Mouse (Mus musculus) hindbrain, postnatal 0 days (tissue): ENCODE data around the gene Mycn. TPM values are rescaled to one million over a fixed set of nuclear protein-coding genes. Genes with fewer than 3 reads are reported as not detected.

ENCODE experiments used
- ATAC-seq: fragments of 200-750 bp; cut with Nextera tagmentation; 2 replicates; pipeline ENCODE4 v1.8.0; 2017; ENCODE audit warnings: mild to moderate bottlenecking, moderate TSS enrichment, moderate library complexity
- DNase-seq: peaks from one replicate; pipeline ENCODE4 v3.0.0-alpha.2; 2015; ENCODE audit warnings: low spot score
- H3K27ac ChIP-seq: fragments of 300-500 bp; sonication (generic); 2 replicates; pipeline ENCODE4 v1.5.1; 2014; ENCODE audit warnings: mild to moderate bottlenecking
- H3K27me3 ChIP-seq: fragments of 300-500 bp; sonication (generic); 2 replicates; pipeline ENCODE4 v1.6.1; 2014; ENCODE audit warnings: low read length, mixed read lengths; ENCODE audit not compliant: insufficient read depth
- H3K36me3 ChIP-seq: fragments of 300-500 bp; sonication (generic); 2 replicates; pipeline ENCODE4 v1.6.1; 2014; ENCODE audit warnings: low read length, mixed read lengths; ENCODE audit not compliant: insufficient read depth
- H3K4me1 ChIP-seq: fragments of 300-500 bp; sonication (generic); 2 replicates; pipeline ENCODE4 v1.6.1; 2014; ENCODE audit warnings: antibody characterized with exemption, low read length, mixed read lengths; ENCODE audit not compliant: insufficient read depth
- H3K4me2 ChIP-seq: fragments of 300-500 bp; sonication (generic); 2 replicates; pipeline ENCODE4 v1.6.1; 2014; ENCODE audit warnings: low read depth, mild to moderate bottlenecking, low read length, moderate library complexity, mixed read lengths
- H3K4me3 ChIP-seq: fragments of 300-500 bp; sonication (generic); 2 replicates; pipeline ENCODE4 v1.5.1; 2014; ENCODE audit warnings: low read length
- H3K9ac ChIP-seq: fragments of 300-500 bp; sonication (generic); replicated peaks from 2 replicates; pipeline ENCODE4 v1.6.1; 2014; ENCODE audit warnings: mild to moderate bottlenecking, low read length, moderate library complexity, mixed read lengths
- H3K9me3 ChIP-seq: fragments of 300-500 bp; sonication (generic); 2 replicates; pipeline ENCODE4 v1.6.1; 2016; ENCODE audit warnings: low read length, mixed read lengths
- CTCF ChIP-seq: IDR thresholded peaks from 2 replicates; pipeline ENCODE4 v1.5.1; 2016; ENCODE audit warnings: antibody characterized with exemption, control low read depth, low read depth
- WGBS: fragments of 180-500 bp; shearing (Covaris S2); extraction: QIAGEN DNeasy Blood & Tissue Kit; methylation state at CpG from one replicate; pipeline ENCODE4 v1.1.7; 2014; 5-methylcytosine and 5-hydroxymethylcytosine counted together
- polyA plus RNA-seq: library from polyadenylated mRNA; unstranded; fragments of >200 nt; fragmentation: Nextera tagmentation; extraction: Ambion mirVana; gene quantifications from 2 replicates; pipeline ENCODE4 v1.2.1, GENCODE M21; 2015
- total RNA-seq: library from RNA; depleted of rRNA; stranded (reverse); fragments of >200 nt; gene quantifications from 2 replicates; pipeline ENCODE4 v1.2.3, GENCODE M21; 2014

The Mycn gene
- total and polyA plus RNA-seq, 2 experiments from 2014 or later: 40.0 to 51.2 TPM

DNA sequence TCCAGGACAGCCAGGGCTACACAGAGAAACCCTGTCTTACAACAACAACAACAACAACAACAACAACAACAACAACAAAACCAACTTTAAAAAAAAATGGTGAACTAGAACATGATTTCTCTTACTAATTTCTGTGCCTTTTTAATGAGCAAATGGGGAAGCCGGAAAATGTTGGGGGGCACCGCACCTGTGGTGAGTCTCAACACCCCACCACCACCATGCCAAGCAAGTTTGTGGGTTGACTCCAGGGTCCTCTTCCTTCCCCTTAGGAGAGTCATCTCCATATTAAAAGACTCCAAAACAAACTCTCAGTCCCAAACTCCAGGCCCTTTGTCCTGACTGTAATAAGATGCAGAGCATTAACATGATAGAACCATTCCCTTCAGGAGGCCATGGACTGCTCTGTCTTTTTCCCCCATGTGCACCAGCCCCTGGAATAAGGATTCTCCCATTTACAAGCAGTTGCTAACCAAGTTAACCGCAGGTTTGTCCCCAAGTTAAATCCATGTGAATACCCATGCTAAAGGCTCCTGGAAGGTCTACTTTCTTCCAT is 14.7 kb downstream of the Mycn start:
- H3K4me2 ChIP-seq: no peak overlapping the region
- no peaks in the 10 kb centered on the region for H3K9me3 ChIP-seq
- no peak overlapping the region for H3K9ac ChIP-seq
- 0 out of 2 replicates have a peak, but pooled peaks cover 3% of the 10 kb centered on the region for H3K4me1 ChIP-seq
- no peaks in the 10 kb centered on the region for H3K27me3 ChIP-seq
- ATAC-seq: no peak
- 51% methylated on average over 3 of the region's 3 CpGs for WGBS
- DNase-seq: no peak
- no peak overlapping the region for H3K4me3 ChIP-seq
- H3K27ac ChIP-seq: no peak overlapping the region
- H3K36me3 ChIP-seq: no peaks in the 10 kb centered on the region
- TF ChIP-seq CTCF: no peak

DNA sequence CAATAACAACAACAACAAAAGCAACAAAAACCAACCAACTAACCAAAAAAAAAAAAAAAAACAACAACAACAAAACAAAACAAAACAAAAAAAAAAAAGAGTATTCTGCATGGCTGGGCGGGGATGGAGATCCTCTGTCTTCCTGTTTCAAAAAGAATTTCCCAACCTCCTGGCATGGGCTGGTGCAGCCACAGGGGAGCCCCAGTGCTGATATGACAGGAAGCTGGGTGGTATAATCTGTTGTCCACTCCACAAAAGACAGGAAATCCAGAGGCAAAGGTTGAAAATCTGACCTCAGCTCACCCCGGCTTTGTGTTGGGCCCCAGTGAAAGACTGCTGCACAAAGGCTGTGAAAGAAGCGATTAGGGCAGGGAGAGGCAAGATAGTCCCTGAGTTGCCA is 17.3 kb downstream of the Mycn start:
- Histone ChIP-seq H3K27ac (no peak overlapping the region), H3K4me1 (0 out of 2 replicates have a peak, but pooled peaks cover 3% of the 10 kb centered on the region), H3K36me3 (no peaks in the 10 kb centered on the region), H3K9ac (no peak overlapping the region), H3K9me3 (no peaks in the 10 kb centered on the region), H3K4me2 (no peak overlapping the region), H3K27me3 (no peaks in the 10 kb centered on the region), H3K4me3 (no peak overlapping the region)
- TF ChIP-seq CTCF: no peak
- DNase-seq (no peak), ATAC-seq (no peak)
- WGBS: 63% methylated on average over 3 of the region's 3 CpGs

DNA sequence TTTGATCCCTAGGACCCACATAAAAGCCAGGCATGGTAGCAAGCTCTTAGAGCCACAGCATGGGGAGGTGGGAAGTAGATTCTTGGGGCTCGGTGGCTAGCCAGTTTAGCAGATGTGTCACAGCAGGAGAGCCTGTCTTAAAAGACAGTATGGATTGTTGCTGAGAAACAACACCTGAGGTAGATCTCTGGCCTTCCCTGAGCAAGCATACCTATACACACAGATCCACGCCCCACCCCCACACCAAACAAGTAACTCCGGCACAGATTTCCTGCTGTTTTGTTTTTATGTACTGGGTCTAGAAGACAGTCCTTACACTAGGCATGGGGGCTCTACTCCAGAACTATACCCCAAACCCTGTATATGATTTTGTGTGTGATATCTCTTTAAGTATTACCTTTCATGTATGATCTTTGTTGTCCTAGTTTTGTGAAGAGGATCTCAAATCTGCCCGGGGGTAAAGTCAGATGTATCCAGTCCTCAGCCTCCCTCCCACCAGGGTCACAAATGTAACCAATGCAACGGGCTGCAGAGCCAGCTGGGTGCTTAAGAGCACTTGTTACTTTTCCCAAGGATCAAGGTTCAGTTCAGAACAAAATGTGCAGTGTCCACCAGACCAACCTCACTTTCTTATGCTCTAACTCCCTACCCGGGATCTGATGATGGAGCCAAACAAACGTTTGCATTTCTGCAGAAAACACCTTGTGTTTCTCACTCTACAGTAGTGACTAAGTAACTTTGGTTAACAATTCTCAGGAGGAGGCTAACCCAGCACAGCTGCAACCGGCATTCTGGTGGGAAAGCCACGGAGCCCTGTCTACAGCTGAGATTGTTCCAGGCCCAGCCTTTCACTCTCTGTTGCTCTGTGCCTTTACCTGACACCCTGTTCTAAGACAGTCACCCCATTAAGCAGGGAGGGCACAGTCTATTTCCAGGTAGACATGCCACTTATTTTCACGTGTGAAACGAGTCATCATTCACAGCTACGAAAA is 21.3 kb downstream of the Mycn start:
- Histone ChIP-seq H3K36me3 (no peaks in the 10 kb centered on the region), H3K27ac (no peak overlapping the region), H3K9ac (no peak overlapping the region), H3K4me3 (no peak overlapping the region), H3K9me3 (no peaks in the 10 kb centered on the region), H3K27me3 (no peaks in the 10 kb centered on the region), H3K4me2 (no peak overlapping the region), H3K4me1 (no peaks in the 10 kb centered on the region)
- no peak for ATAC-seq
- 39% methylated on average over 12 of the region's 12 CpGs for WGBS
- no peak for TF ChIP-seq CTCF
- no peak for DNase-seq

DNA sequence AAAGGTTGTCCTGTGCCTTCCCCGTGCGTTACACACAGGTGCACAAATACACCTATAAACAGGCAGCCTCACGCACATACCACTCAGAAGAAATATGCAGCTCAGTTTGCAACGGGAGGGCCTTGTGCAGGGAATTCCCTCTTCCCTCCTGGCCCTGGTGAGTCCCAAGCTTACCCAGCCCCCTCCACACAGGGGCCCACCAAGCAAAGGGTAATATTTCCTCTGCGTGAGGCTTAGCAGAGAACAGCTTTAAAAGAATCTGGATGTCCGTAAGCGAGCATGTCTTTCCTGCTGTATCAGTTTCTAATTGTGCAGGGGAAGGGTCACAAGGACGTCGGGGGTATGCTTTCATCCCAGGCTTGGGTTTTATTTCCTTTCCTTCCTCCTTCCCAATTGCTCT is 25.4 kb downstream of the Mycn start:
- H3K9me3 ChIP-seq: no peaks in the 10 kb centered on the region
- no peaks in the 10 kb centered on the region for H3K4me1 ChIP-seq
- no peak for TF ChIP-seq CTCF
- no peaks in the 10 kb centered on the region for H3K27me3 ChIP-seq
- DNase-seq: no peak
- no peak for ATAC-seq
- no peak overlapping the region for H3K27ac ChIP-seq
- WGBS: 62% methylated on average over 9 of the region's 9 CpGs
- H3K36me3 ChIP-seq: no peaks in the 10 kb centered on the region
- no peak overlapping the region for H3K9ac ChIP-seq
- no peak overlapping the region for H3K4me3 ChIP-seq
- H3K4me2 ChIP-seq: no peak overlapping the region

DNA sequence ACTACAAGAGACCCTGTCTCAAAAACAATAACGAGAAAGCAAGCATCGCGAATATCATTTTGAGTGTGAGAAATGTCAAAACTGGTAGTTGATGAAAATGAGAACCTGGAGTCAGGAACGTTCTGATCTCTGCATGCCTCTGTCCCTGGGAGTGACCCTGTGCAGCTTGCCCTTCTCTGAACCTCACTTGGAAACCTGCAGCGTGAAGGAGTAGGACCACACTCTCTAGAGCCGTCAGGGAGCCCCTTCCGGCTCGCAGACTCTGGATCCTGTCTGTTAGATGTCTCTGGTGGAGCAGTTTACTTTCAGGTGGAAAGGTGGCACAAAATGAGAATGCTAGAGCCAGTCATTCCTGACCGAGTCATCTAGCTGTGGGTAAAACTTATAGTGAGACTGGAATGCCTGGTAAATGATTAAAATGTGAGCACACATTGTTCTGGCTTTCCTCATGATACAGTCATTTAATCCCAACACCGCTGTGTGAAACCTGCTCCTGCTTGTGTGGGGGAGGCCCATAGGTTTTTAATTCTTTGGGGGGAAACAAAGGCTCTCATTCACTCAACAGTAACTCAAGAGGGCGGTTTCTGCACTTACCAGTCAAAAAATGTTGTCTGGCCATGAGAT is 31.2 kb downstream of the Mycn start:
- H3K27ac ChIP-seq: no peak overlapping the region
- 81% methylated on average over 11 of the region's 11 CpGs for WGBS
- TF ChIP-seq CTCF: no peak
- H3K27me3 ChIP-seq: no peaks in the 10 kb centered on the region
- no peaks in the 10 kb centered on the region for H3K9me3 ChIP-seq
- DNase-seq (no peak), ATAC-seq (no peak)
- no peaks in the 10 kb centered on the region for H3K4me1 ChIP-seq
- no peak overlapping the region for H3K9ac ChIP-seq
- H3K36me3 ChIP-seq: no peaks in the 10 kb centered on the region
- no peak overlapping the region for H3K4me3 ChIP-seq
- H3K4me2 ChIP-seq: no peak overlapping the region

DNA sequence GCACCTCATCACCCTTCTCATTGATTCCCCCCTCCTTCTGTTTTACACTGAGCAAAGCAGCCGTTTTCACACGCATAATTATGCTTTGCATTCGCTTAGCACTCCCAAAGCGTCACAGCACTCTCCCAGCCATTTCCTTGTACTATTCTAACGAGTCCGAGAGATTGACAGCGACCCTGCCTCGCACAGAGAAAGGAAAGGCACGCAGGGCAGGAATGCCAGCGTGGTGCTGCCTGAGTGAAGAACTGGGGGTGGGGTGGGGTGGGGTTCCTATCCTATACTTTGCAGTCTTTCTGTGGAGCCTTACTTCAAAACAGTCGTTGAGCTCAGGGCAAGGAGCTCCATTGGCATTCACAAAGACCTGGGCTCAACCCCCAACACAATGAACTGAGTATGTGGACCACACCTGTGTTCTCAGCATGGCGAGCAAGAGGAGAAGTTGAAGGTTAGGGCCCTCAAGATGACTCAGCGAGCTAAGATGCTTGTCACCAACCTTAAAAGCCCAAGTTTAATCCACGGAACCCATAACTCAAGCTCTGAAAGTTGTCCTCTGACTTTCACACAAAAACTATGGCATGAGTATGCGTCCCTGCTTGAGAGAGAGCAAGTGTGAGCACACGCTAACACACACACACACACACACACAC is 32.0 kb downstream of the Mycn start:
- Histone ChIP-seq H3K27ac (no peak overlapping the region), H3K9me3 (no peaks in the 10 kb centered on the region), H3K4me2 (no peak overlapping the region), H3K9ac (no peak overlapping the region), H3K4me3 (no peak overlapping the region), H3K4me1 (no peaks in the 10 kb centered on the region), H3K27me3 (no peaks in the 10 kb centered on the region), H3K36me3 (no peaks in the 10 kb centered on the region)
- ATAC-seq (no peak), DNase-seq (no peak)
- 36% methylated on average over 16 of the region's 16 CpGs for WGBS
- no peak for TF ChIP-seq CTCF
